Mouse (Mus musculus) naive thymus-derived CD4-positive, alpha-beta T cell, adult 2 months (primary cell): ENCODE results near the gene Hspa12a.
"Not testable (repeated sequence)": the region's sequence is repeated elsewhere in the genome, so short reads cannot be mapped to it uniquely, and the experiment has no call there.

Experiments
- DNase-seq: peaks from one replicate; pipeline ENCODE4 v3.0.0-alpha.2; 2011; ENCODE audit warnings: low read depth

Gene Hspa12a

DNA sequence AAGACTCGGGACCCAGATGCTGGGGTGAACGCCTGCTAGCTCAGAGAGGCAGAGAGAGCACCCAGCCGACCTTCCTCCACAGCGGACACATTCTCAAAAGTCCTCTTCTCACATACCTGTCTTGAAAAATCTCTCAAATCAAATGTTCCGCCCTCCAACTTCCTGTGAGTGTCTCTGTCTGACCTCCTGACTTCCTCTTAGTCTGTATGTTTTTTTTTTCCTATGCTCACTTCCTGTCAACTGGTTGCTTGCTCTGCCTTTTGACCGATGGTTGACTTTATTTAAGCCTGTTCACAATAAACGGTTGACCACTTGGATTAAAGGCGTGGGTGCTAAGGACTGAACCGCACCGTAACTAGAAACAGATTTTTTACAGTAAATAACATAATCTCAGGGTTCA is 35.4 kb downstream of the Hspa12a start:
- peak; percentile 35 for DNase-seq

DNA sequence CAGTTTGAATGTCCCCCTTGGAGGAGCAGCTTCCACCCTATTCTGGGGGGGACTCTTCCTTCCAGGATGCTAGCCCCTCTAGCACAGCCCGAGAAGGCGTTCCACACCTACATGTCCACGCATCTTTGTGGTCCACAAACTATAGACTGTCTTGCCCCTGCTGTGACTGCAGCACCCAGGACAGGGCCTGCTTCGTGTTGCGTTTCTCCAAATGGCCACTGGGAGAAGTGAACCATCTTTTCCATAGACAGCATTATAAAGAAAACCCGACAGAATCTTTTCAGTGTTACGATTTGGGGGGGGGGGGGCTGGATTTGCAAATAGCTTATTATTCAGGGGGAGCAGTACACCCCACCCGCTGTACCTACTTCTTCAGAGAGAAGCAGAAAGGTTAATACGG is 36.8 kb downstream of the Hspa12a start:
- DNase-seq, result no peak

DNA sequence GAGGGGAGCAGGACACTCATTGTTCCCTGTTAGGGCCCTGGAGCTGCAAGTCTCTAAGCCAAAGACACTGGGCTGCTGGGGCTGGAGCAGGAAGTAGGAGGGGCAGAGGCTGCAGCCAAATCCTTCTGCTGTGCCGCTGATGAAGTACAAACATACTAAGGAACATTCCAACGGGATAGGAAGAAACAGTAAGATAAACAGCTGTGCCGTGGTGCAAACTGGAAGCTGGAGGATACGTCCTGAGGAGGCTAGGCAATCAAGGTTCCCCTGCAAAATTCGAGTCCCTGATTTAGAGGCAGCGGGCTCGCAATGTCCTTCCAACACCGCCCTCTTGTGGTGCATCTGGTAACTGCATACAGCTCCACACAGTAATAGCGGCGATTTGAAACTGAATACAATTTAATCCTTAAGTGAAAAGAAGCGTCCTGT is 39.5 kb downstream of the Hspa12a start:
- DNase-seq, result peak; percentile 81

DNA sequence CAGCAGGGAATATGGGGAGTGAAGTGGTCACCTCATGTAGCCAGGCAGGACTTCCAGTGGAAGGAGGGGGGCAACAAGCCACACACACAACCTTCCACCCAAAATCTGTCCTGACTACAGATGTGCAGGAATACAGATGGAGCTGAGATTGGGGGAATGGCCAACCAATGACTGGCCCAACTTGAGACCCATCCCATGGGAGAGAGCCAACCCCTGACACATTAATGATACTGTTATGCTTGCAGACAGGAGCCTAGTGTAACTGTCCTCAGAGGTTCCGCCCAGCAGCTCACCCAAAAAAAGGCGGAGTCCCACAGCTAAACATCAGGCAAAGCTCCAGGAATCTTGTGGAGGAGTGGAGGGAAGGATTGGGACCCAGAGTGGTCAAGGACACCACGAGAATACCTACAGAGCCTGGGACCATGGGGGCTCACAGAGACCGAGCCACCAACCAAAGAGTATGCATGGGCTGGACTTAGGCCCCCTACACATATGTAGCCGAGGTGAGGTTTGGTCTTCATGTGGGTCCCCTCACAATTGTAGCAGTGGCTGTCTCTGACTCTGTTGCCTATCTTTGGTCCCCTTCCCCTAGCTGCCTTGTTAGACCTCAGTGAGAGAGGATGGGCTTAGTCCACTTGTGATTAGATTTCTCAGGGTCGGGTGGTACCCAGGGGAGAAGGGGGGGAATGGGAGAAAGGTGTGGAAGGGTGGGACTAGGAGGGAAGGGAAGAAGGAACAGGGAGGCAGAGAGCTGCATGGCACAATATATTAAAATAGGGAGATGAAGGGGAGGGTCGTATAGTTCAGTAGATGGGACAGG is 40.2 kb downstream of the Hspa12a start:
- DNase-seq, result peak; percentile 5

DNA sequence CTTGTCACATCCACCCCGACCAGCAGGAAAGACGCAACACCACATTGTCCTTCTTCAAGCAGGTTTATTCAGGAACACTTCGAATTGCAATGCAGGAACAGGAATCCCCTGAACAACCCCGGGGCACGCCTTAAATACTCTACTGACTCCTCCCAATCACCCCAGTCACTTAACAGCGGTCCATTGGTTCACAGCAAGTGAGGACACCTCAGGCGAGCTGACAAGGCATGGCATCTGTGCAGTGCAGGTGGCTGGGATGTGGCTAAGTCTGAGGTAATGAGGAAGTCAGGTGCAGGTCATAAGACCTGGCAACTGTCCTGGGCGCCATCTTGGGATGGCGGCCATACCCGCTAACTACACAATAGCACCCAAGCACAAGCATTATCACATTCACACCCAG is 43.0 kb downstream of the Hspa12a start:
- not testable (repeated sequence) for DNase-seq

DNA sequence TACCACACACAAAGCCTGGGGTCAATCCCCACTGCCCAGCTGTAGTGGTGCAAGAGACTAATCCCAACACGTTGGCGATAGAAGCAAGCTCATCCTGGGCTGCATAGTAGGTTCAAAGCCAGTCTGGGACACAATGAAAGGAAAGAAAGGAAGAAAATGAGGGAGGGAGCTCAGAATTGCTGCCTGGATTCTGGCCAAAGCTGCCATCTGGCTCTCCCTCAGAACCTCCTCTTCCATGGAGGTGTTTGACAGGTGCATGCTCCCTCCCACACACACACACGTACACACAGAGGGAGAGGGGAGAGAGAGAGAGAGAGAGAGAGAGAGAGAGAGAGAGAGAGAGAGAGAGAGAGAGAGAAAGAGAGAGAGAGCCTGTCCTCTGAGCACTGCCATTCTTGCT is 47.2 kb downstream of the Hspa12a start:
- DNase-seq, result no peak

DNA sequence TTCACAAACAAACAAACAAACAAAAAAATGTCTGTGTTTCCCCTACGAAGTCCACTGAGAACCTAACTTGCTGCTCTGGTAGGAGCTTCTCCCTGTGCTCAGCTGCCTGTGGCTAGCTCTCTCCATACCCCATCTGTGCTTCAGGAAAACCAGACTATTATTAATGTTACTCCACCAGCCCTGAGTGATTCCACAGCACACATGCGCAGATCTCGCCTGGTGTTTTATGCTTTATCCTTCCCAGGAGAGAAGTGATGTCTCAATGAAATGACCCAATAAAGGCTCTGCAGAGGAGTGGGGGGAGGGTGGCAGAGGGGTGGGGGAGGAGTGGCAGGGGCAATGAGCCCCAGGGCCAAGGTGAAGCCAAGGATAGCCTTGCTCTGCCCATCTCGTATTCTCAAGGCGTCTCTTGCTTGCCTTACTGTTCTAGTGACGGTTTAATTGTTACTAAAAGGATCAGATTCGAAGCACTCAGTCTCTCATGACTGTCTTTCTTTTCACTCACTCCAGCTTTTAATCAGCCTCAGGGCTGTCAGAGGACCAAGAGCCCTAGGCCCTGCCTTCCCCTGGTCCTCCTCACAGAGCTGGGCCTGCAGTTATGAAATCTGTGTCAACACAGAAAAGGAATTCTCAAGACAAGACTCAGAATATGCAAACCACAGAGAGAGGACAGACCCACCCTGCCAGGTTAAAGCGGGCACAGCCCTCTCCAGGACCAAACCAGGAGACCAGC is 54.0 kb downstream of the Hspa12a start:
- no peak for DNase-seq

DNA sequence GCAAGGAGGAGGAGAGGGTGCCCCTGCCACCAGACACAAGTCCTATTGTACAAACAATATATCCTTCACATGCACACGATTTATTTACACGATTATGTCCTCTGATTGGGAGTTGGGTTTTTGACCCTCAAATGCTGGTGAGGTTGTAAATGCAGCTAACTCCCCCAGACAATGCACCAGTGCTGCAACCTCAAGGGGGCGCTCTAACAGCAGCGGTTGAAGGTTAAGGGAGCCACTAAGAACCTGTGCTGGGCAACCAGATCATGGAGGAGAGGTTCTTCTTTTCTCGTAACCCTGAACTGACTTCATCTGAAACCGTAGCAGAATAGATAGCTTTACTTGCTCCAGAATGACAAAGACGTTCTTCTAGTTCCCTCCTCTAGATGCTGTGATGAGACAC is 57.0 kb downstream of the Hspa12a start:
- no peak for DNase-seq

DNA sequence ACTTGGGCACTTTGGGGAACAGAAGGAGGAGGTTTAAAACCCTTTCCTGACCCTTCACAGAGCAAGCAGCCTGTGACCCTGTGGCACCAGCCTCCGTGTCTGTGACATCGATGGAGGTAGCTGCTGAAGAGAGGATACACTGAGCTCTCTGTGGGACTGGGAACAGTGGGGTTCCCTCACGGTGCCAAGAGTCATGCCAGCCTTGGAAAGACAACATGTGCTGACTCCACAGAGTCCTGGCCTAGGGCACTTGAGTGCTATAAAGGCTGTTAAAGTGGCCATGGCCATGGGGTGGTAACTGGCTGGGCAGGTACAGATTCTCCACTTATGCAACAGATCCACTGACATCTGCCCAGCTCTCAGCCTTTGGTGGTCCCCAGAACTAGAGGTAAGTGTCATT is 60.0 kb downstream of the Hspa12a start:
- no peak for DNase-seq

DNA sequence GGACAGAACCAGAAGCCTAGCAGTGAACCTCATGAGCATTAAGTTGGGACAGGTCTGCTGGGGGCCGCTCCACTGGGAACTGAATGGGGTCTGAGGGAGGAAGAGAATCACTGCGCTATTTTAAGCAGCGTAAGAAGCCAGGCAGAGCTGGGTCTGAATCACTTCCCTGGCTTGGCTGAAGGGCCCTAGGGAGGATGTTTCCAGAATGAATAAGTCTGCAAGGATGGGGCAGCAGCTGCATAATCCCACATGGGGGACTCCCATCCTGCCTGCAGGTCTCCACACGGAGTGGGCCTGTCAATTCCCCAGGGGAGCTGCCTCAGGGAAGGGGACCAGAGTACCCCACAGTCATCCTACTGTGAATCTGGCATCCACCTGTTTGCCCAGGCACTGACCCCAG is 61.1 kb downstream of the Hspa12a start:
- DNase-seq, result no peak

DNA sequence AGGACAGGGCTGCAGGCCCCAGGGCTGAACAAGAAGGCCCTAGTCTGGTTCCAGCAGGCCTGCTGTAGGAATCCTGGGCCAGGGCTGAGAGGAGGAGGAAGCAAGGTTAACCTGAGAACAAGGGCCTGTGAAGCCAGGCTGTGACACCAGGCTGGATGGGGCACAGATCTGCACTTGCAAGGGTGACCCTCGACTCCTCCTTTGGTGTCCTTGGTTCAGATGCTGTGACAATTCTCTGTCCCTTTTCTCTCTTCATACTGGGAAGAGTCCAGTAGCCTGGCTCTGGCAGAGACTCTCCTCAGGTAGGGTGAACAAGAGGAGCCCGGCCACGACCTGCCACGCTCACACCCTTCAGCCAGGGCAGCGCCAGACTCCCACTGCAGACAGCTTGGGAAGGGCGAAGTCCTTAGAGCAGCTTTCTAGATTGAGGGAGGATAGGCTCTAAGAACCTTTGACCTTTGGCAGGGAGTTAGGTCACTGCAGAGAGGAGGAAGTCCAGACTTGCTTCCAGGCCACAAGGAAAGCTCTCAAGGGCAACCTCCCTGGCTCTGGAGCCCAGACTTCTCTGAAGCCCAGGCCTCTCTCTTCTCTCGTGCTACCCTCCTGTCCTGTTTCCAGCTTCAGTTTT is 64.0 kb downstream of the Hspa12a start:
- no peak for DNase-seq

DNA sequence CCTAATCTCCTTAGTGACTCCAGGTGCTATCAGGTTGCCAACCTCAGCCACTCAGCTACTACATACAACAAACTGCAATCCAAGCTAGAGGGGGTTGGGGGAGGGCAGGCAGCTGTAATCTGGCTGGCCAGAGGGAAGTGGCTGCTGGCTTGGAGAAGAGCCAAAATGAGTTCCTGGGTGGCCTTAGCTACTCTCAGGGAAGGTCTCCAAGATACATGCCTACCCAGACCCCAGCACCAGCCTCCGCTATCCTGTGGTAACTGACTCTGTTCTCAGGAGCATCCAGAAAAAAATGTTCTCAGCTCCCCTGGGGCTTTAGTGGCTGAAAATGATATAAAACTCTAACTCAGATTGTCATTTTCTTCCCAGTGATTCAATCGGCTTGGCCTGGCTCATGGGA is 64.9 kb downstream of the Hspa12a start:
- no peak for DNase-seq

DNA sequence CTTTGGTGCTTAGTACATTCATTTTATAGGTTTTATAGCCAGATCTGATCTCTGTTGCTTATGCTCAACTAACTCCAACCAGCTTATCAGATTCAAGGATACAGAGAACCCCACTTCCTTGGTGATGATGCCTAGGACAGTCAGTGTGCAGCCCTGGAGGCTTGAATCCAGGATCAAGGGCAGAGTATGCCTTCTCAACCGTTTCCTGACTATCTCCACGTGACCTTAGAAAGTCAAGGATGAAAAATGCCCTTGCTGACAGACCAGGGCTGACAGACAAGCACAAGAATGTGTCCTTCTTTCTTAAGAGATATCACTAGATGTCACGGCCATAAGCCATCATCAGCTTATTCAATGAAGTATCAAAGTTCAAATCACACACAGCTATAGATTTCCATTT is 69.9 kb downstream of the Hspa12a start:
- DNase-seq, result no peak

DNA sequence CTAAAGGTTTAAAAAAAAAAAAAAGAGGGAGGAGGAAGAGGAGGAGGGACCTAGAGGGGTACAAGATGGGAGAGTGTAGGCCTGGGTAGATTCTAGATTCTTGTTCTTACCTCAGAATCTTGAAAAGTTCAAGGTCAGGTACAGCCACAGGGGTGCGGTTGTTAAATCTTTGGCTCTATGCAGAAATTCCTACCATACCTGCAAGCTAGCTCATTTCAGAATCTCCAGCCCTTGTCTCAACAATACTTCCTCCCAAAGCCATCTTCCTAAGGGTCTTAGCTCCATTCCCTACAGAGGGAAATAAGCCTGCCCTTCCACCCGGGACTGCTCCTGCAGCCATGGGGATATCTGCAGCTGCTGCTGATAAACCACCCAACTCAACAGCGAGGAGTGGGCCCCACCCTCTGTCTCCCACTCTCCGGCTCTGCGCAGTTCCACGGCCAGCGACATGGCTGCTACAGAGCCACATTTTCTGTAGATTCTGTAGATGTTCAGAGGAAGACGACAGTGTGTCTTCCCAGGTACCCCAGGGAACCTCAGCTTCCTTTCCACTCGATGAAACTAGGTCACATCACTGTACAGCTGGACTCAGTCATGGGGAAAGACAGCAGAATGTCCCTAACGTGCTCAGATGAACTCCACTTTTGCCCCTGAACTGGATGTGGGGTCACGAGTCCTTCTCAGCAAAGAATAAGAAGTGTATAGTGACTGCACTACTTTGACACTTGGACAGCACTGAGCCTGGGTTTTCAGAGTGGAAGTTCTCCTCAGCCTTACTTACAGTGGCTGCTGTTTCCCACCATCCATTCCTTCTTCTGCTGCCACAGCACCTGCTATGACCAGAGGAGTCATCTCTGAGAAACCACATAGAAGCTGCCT is 70.8 kb downstream of the Hspa12a start:
- no peak for DNase-seq

DNA sequence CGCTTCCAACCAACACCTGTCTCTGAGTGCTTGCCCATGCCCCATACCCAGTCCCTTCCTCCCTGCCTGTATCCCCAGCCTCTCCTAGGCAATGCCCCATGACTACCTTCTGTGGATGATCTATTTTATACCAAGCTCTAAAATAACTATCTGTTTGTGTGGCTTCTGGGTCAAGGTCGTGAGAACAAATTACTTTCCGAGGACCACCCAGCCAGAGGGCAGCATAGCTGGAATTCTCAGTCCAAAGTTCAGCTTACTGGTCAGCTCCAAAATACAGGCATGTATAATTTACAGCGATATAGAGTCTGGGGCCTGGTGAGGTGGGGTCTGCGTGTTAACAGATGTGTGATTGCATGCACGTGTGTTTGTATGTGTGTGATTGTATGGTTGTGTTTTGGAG is 71.6 kb downstream of the Hspa12a start:
- DNase-seq, result no peak

DNA sequence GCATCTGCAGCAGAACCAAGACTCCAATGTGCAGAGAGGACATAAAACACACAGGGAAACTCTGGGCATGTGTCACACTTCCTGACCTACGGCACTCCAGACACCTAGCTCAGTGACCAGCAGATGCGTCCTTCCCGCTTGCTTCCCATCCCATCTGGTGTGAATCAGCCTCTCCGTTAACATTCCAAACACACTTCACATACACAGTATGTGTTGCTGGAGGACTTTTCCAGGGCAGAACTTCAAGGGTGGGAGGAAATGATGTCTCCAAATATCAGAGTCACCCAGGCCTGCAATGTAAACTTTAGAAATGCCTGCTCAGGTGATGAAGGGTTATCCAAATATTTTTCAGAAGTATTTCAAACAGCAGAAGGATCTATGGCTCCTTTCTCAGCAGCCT is 76.8 kb downstream of the Hspa12a start:
- no peak for DNase-seq

DNA sequence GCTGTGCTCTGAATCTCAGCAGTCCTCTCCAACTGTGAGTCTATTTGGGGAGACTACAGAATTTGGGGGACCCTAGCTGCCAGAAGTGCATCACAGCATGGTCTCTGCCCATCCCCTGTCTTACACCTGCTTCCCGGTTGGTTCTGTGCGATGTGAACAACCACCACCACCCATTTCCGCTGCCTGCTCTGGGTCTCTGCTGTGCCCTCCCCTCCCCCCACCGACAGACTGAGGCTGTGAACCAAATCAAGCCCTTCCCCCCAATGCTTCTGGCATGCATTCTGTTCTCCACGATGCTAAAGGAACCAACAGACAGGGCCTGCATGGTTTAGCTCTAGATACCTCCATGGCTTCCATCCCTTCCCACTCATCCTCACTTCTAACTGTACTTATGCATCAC is 78.2 kb downstream of the Hspa12a start:
- DNase-seq, result peak; percentile 62

DNA sequence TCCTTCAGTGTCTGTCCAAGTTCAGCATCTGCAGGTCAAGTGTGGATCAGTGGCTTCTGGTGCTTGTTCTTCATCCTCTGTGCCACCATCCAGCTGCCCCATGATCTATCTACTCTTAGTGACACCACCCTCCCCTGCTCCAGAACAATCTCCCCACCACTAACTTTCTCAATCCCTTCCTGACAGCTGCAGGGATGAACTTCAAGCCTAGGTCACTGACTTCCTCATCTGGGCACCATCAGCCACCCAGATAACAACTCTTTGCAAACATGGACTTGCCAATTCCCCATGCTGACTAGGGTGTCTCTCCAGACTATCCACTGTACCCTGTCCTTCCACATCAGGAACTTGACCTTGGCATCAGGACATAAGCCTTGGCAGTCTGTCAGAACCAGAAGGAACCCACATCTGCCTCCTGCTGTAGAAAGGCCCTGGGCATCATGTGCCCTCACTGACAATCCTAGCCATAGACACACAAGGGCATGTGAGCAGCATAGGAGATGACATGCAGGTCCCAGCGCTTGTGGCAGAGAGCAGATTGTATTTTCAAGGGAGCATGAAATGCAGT is 79.4 kb downstream of the Hspa12a start:
- DNase-seq, result no peak

DNA sequence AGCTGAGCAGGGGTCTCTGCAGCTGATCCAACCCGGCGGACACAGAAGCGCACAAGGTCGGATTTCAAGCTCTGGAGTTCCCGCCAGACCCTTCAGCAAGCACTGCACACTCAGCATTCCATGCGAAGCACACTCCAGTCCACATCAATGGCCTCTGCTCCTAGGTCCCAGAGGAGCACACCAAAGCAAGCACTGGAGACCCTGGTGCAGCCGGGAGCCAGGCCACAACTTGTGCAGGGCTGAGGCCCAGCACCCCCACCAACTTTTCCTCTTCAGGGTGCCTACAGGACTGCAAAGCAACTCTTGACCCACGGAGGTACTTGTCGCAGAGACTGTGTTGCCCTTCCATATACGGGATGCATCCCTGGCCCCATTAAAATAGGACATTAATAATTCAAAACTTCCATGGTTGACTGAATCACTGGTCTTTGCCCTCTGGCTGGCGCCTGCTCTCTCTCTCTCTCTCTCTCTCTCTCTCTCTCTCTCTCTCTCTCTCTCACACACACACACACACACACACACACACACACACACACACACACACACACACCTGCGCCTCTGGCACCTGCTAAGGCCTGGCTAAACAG is 82.2 kb downstream of the Hspa12a start:
- DNase-seq, result no peak

DNA sequence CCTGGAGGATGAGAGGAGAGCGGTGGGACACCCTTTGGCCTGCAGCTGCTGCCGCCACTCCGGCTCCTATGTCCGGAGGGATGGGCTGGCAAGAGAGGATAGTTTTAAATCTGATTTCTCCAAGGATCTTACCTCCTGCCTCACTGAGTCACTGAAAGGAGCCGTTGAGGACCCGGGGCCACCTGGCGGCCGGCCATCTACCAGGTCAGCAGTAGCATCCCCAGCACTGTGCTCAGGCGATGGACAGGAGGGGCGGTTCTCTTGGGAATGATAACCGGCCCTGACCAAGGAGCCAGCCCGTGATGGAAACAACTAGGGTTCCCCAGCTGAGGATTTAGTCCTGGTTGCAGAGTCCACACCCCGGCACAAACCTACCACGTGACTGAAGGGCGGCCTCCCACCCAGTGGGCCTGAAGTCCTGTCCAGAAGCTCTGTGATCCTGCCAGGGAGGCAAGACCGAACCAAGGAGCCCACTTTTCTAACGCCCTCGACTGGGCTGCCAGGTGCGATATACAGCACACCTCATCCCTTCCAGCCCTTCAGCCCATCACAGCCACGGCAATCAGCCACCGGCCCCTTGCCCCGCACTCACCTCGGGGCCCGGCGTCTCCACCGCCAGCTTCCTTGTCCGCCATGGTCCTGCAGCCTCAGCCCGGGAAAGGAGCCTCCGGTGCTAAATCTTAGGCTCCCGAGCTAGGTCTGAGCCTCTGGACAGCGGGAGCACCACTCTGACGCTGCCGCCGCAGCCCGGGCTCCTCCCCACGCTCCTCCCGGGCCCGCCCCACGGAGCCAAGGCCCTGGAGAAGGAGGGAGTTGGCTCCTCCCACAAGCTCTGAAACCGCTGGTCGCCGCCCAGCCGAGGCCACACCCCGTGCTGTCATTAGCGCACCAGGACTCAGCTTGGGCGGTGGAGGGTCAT is 82.9 kb downstream of the Hspa12a start:
- DNase-seq, result peak; percentile 39
